Mouse (Mus musculus): ENCODE results near the gene Ano1. TPM values are rescaled to one million over a fixed set of nuclear protein-coding genes. Genes with fewer than 3 reads are reported as not detected.

The Ano1 gene
- polyA plus RNA-seq, 1 experiment: 13.4 TPM

- no peak for TF ChIP-seq POLR2A (IDR thresholded peaks at IDR 0.05; ENCODE audit: borderline replicate concordance, extremely low read depth, insufficient read depth, insufficient read length, poor library complexity, severe bottlenecking)
- no peak for TF ChIP-seq CTCF (IDR thresholded peaks at IDR 0.05; ENCODE audit: borderline replicate concordance, extremely low read depth, insufficient read depth, insufficient read length)
- no peak for DNase-seq (ENCODE audit: low read depth)
These were observed 5.3 kb downstream of the Ano1 start for GRCm38 (mm10) chr7:144746466-144746865.

DNA sequence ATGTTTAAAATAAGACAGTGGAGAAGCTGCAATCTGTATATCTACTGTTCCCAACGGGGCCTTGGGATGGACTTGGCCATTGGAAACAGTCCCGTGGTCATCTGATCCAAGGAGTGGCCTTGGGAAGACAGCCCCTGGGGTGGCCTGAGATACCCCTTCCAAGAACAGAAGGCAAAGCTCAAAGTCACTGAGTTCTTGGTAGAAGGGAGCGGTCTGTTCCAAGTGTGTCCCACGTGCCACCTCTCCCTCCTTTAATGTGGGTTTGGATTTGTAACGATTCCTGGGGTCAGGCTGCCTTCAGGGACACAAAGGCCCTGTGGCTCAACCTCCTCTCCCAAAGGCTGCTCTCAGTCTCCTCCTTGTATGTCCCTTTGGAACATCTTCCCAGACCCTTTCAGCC lies 7.9 kb downstream of the Ano1 start:
- no peak for TF ChIP-seq POLR2A (IDR thresholded peaks at IDR 0.05; ENCODE audit: borderline replicate concordance, extremely low read depth, insufficient read depth, insufficient read length, poor library complexity, severe bottlenecking)
- TF ChIP-seq CTCF (IDR thresholded peaks at IDR 0.05; ENCODE audit: borderline replicate concordance, extremely low read depth, insufficient read depth, insufficient read length): no peak
- no peak for DNase-seq (ENCODE audit: low read depth)

DNA sequence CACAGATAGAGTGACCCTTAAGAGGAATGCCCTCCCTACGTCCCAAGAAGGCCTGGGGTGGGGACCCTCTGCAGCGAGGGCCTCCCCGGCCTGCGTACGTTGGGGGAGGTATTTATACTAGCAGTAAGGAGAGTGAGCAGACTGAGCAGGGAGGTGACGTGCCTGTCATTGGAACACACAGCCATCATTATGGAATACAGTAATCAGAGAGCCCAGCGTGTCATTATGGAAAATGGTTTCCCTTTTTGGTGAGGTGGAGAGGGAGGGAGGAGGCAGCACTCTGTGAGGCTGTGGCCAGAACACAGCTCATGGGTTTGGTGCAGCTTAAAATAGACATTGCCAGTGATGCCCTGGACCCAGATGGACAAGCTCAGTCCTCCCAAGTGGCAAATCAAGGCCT lies 11.1 kb downstream of the Ano1 start:
- DNase-seq (ENCODE audit: low read depth): no peak
- TF ChIP-seq POLR2A (IDR thresholded peaks at IDR 0.05; ENCODE audit: borderline replicate concordance, extremely low read depth, insufficient read depth, insufficient read length, poor library complexity, severe bottlenecking) (no peak), CTCF (IDR thresholded peaks at IDR 0.05; ENCODE audit: borderline replicate concordance, extremely low read depth, insufficient read depth, insufficient read length) (no peak)

GRCm38 (mm10) chr7:144739810-144740209 lies 12.0 kb downstream of the Ano1 start:
- DNase-seq (ENCODE audit: low read depth): no peak
- no peak for TF ChIP-seq POLR2A (IDR thresholded peaks at IDR 0.05; ENCODE audit: borderline replicate concordance, extremely low read depth, insufficient read depth, insufficient read length, poor library complexity, severe bottlenecking)
- no peak for TF ChIP-seq CTCF (IDR thresholded peaks at IDR 0.05; ENCODE audit: borderline replicate concordance, extremely low read depth, insufficient read depth, insufficient read length)

DNA sequence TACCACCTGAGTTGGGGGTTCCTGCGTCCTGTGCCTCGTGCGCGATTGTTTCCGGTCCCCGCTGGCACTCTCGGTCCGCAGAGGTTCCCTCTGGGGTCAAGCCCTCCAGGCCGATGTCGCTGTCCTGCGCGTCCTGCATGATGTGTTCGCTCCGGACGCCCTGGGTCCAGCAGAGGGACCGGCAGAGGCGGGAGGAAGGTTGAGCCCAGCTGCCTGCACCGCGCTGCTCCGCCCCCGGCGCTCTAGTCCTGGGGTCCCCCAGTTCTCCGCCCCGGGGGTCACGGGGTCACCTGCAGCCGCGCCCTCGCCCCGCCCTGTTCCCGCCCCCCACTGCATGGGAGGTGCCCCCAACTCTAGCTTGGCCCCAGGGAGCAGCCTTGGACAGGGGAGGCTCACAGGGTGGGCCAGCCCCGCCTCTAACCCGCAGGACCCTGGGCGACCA lies 13.4 kb downstream of the Ano1 start:
- DNase-seq (ENCODE audit: low read depth): no peak
- TF ChIP-seq CTCF (IDR thresholded peaks at IDR 0.05; ENCODE audit: borderline replicate concordance, extremely low read depth, insufficient read depth, insufficient read length) (no peak), POLR2A (IDR thresholded peaks at IDR 0.05; ENCODE audit: borderline replicate concordance, extremely low read depth, insufficient read depth, insufficient read length, poor library complexity, severe bottlenecking) (no peak)

GRCm38 (mm10) chr7:144731897-144732291 lies 19.9 kb downstream of the Ano1 start:
- TF ChIP-seq POLR2A (IDR thresholded peaks at IDR 0.05; ENCODE audit: borderline replicate concordance, extremely low read depth, insufficient read depth, insufficient read length, poor library complexity, severe bottlenecking): no peak
- TF ChIP-seq CTCF (IDR thresholded peaks at IDR 0.05; ENCODE audit: borderline replicate concordance, extremely low read depth, insufficient read depth, insufficient read length): no peak
- DNase-seq (ENCODE audit: low read depth): peak; percentile 62

- TF ChIP-seq POLR2A (IDR thresholded peaks at IDR 0.05; ENCODE audit: borderline replicate concordance, extremely low read depth, insufficient read depth, insufficient read length, poor library complexity, severe bottlenecking) (no peak), CTCF (IDR thresholded peaks at IDR 0.05; ENCODE audit: borderline replicate concordance, extremely low read depth, insufficient read depth, insufficient read length) (no peak)
- no peak for DNase-seq (ENCODE audit: low read depth)
These were observed 20.4 kb downstream of the Ano1 start for GRCm38 (mm10) chr7:144731182-144731896.

- DNase-seq (ENCODE audit: low read depth): no peak
- TF ChIP-seq POLR2A (IDR thresholded peaks at IDR 0.05; ENCODE audit: borderline replicate concordance, extremely low read depth, insufficient read depth, insufficient read length, poor library complexity, severe bottlenecking): no peak
- no peak for TF ChIP-seq CTCF (IDR thresholded peaks at IDR 0.05; ENCODE audit: borderline replicate concordance, extremely low read depth, insufficient read depth, insufficient read length)
These were observed 27.5 kb downstream of the Ano1 start for GRCm38 (mm10) chr7:144724283-144724682.

DNA sequence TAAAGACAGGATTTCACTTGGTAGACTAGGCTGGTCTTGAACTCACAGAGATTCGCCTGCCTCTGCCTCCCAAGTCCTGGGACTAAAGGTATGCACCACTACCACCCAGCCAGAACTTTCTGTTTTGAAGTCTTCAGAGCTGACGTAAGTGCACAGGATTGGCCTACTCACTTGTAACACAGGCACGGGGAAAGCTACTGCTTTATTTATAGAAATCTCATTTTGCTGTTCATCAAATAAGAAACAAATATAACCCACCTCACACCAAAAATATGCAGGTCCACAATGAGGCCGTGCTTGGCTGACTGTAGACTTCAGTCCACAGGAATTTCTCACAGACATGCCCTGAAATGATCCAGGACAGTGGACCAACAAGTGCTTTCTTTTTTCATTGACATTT lies 31.8 kb downstream of the Ano1 start:
- no peak for DNase-seq (ENCODE audit: low read depth)
- TF ChIP-seq POLR2A (IDR thresholded peaks at IDR 0.05; ENCODE audit: borderline replicate concordance, extremely low read depth, insufficient read depth, insufficient read length, poor library complexity, severe bottlenecking): no peak

GRCm38 (mm10) chr7:144717736-144718135 lies 34.0 kb downstream of the Ano1 start:
- DNase-seq (ENCODE audit: low read depth): no peak
- TF ChIP-seq POLR2A (IDR thresholded peaks at IDR 0.05; ENCODE audit: borderline replicate concordance, extremely low read depth, insufficient read depth, insufficient read length, poor library complexity, severe bottlenecking): no peak
- TF ChIP-seq CTCF (IDR thresholded peaks at IDR 0.05; ENCODE audit: borderline replicate concordance, extremely low read depth, insufficient read depth, insufficient read length): no peak

- no peak for TF ChIP-seq POLR2A (IDR thresholded peaks at IDR 0.05; ENCODE audit: borderline replicate concordance, extremely low read depth, insufficient read depth, insufficient read length, poor library complexity, severe bottlenecking)
- no peak for TF ChIP-seq CTCF (IDR thresholded peaks at IDR 0.05; ENCODE audit: borderline replicate concordance, extremely low read depth, insufficient read depth, insufficient read length)
- DNase-seq (ENCODE audit: low read depth): no peak
These were observed 53.9 kb downstream of the Ano1 start for GRCm38 (mm10) chr7:144697870-144698269.
